Mouse (Mus musculus) heart, embryonic 11.5 days (tissue): ENCODE results near the gene Crisp4. TPM values are rescaled to one million over a fixed set of nuclear protein-coding genes. Genes with fewer than 3 reads are reported as not detected.

Experiments used
- ATAC-seq: fragments of 200-750 bp; cut with Nextera tagmentation; replicated peaks from 2 replicates; pipeline ENCODE4 v1.8.0; 2017; ENCODE audit warnings: moderate library complexity; ENCODE audit not compliant: insufficient number of reproducible peaks, low FRiP score, low TSS enrichment
- H3K27ac ChIP-seq: fragments of 300-500 bp; sonication (generic); 2 replicates; pipeline ENCODE4 v1.5.1; 2014; ENCODE audit warnings: mild to moderate bottlenecking, low read depth, low read length
- H3K27me3 ChIP-seq: fragments of 300-500 bp; sonication (generic); 2 replicates; pipeline ENCODE4 v1.6.1; 2014; ENCODE audit warnings: mild to moderate bottlenecking, low read length, mixed read lengths; ENCODE audit not compliant: control insufficient read depth, insufficient read depth
- H3K36me3 ChIP-seq: fragments of 300-500 bp; sonication (generic); 2 replicates; pipeline ENCODE4 v1.6.1; 2014; ENCODE audit warnings: mild to moderate bottlenecking, low read length, moderate library complexity, mixed read lengths; ENCODE audit not compliant: control insufficient read depth, insufficient read depth
- H3K4me1 ChIP-seq: fragments of 300-500 bp; sonication (generic); 2 replicates; pipeline ENCODE4 v1.6.1; 2014; ENCODE audit warnings: low read length; ENCODE audit not compliant: control insufficient read depth, insufficient read depth
- H3K4me2 ChIP-seq: fragments of 300-500 bp; sonication (generic); 2 replicates; pipeline ENCODE4 v1.6.1; 2014; ENCODE audit warnings: mild to moderate bottlenecking, moderate library complexity
- H3K4me3 ChIP-seq: fragments of 300-500 bp; sonication (generic); 2 replicates; pipeline ENCODE4 v1.5.1; 2014; ENCODE audit warnings: low read depth, low read length
- H3K9ac ChIP-seq: fragments of 300-500 bp; sonication (generic); 2 replicates; pipeline ENCODE4 v1.6.1; 2014; ENCODE audit warnings: mild to moderate bottlenecking, low read depth, low read length, moderate library complexity
- H3K9me3 ChIP-seq: fragments of 300-500 bp; sonication (generic); replicated peaks from 2 replicates; pipeline ENCODE4 v1.6.1; 2016; ENCODE audit warnings: low read length; ENCODE audit not compliant: control insufficient read depth
- WGBS: fragments of 180-500 bp; shearing (Covaris S2); extraction: QIAGEN DNeasy Blood & Tissue Kit; methylation state at CpG from one replicate; pipeline ENCODE4 v1.1.7; 2014; ENCODE audit not compliant: insufficient replicate concordance; 5-methylcytosine and 5-hydroxymethylcytosine counted together
- polyA plus RNA-seq: library from polyadenylated mRNA; unstranded; fragments of >200 nt; fragmentation: Nextera tagmentation; extraction: Ambion mirVana; gene quantifications from 2 replicates; pipeline ENCODE4 v1.2.1, GENCODE M21; 2014

Crisp4 gene
- polyA plus RNA-seq, 1 experiment from 2014 or later: not detected

- WGBS: 70% methylated on average over 4 of the region's 4 CpGs
- Histone ChIP-seq H3K4me2 (no peak overlapping the region), H3K9me3 (no peaks in the 10 kb centered on the region), H3K27me3 (no peaks in the 10 kb centered on the region), H3K4me1 (no peaks in the 10 kb centered on the region), H3K36me3 (no peaks in the 10 kb centered on the region), H3K4me3 (no peak overlapping the region), H3K9ac (no peak overlapping the region), H3K27ac (no peak overlapping the region)
- no peak for ATAC-seq
Observed at GRCm38 (mm10) chr1:18129983-18130382, 15.7 kb downstream of the Crisp4 start.

DNA sequence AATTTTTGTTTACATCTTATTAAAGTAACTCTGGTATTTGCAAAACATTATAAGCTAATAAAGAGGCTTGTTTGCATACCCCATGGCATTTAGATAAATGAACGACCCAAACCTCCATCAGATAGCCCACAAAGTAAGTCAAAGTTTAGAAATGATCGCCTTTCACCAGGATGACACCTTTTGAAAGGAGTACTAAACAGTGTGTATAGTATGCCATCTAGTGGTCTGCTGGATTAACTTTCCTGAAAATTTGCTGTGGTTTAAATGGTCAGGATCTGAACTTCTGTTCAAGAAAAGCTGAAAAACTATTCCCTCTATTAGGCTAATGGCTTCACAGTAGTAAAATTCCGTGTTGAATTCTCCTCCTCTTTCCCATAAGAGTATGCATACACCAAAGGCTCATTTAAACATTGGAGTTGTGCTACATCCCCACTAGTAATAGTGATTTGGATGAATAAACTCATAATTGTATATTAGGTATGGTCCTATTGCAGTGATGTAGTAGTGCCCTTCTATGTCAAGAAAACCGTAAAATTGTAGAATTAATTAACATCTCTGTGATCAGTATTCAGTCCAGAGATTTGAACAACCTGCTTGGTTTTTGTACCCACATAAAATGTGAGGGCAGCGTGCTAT lies 38.9 kb downstream of the Crisp4 start:
- Histone ChIP-seq H3K9me3 (no peaks in the 10 kb centered on the region), H3K36me3 (no peaks in the 10 kb centered on the region), H3K4me1 (no peaks in the 10 kb centered on the region), H3K4me2 (no peak overlapping the region), H3K9ac (no peak overlapping the region), H3K27me3 (no peaks in the 10 kb centered on the region), H3K4me3 (no peak overlapping the region), H3K27ac (no peak overlapping the region)
- WGBS: 33% methylated on average over 5 of the region's 5 CpGs
- ATAC-seq: no peak

GRCm38 (mm10) chr1:18105866-18106529 lies 39.7 kb downstream of the Crisp4 start:
- WGBS: 51% methylated on average over 5 of the region's 5 CpGs
- no peak for ATAC-seq
- Histone ChIP-seq H3K4me1 (no peaks in the 10 kb centered on the region), H3K36me3 (no peaks in the 10 kb centered on the region), H3K27me3 (no peaks in the 10 kb centered on the region), H3K9ac (no peak overlapping the region), H3K27ac (no peak overlapping the region), H3K4me3 (no peak overlapping the region), H3K4me2 (no peak overlapping the region), H3K9me3 (no peaks in the 10 kb centered on the region)

DNA sequence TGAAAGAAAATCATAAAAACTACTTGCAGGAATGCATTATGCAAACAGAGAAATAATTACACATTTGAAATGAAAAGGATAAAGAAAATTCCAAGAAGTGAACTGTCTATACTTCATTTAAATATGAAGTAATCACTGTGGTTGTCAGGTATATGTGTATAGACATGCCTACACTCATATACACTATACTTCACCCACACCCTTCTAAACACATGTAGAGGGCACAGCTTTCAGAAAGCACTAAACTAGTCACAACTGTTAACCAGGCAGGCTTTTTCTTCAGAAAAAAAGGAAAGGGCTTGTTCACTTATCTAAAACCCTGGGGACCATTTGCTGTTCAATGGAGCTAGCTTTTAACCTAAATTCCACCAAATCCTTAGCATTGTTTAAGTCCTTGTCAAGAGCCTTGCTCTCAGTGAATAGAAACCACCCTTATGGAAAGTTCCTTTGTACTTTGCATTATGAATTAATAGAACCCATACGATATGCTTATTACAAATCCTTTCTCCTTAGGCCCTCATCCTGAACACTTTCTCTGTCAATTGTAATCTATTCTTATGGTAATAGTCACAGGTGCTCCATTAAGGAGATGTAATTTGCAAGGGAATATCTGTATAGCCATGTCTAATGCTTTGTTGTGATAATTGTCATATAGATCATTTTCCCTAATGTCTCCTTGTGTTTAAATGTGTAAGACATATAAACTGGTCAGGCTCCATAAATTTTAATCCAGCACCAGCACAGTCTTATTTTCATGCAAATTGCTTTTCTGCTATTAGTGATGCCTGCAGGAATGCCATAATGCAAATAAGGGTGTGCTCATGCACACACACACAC lies 40.5 kb downstream of the Crisp4 start:
- WGBS: 81% methylated on average over 1 of the region's 1 CpGs
- H3K4me3 ChIP-seq: no peak overlapping the region
- H3K36me3 ChIP-seq: no peaks in the 10 kb centered on the region
- H3K9ac ChIP-seq: no peak overlapping the region
- no peaks in the 10 kb centered on the region for H3K4me1 ChIP-seq
- no peak overlapping the region for H3K4me2 ChIP-seq
- no peak overlapping the region for H3K27ac ChIP-seq
- no peak for ATAC-seq
- no peaks in the 10 kb centered on the region for H3K27me3 ChIP-seq
- no peaks in the 10 kb centered on the region for H3K9me3 ChIP-seq

Other genes starting within 250 kb of the Crisp4 start
- not detected in 2 replicates for gene Defb18, start 91.5 kb upstream of the Crisp4 start, polyA plus RNA-seq
- gene Defb41, start 119.2 kb upstream of the Crisp4 start, polyA plus RNA-seq: not detected in 2 replicates